Mouse (Mus musculus): ENCODE results near the gene S100a16.
A peak's percentile ranks its signal among the peaks of the same experiment; 100 is the strongest.

DNA sequence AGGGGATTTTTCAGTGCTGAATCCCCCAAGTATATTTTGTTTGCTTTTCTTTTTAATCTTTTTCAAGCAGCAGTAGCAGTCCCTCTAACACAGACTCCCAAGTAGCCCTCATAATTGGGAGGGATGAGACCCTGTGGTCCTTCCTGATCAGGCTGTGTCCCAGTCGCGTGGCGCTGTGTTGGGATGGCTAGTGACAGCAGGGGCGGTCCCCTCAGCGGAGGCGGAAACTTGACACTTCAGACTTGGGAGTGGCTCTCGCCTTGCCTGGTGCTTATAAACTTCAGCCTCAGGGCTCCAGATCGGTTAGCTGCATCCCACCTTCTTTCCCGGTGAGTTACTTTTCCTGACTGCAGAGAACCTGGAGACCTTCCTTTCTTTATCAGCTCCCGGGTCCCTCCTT is 22.4 kb upstream of the S100a16 start:
- TF ChIP-seq CTCF (IDR thresholded peaks at IDR 0.05; ENCODE audit: low read depth, low read length), result peak; percentile 8; the same call in 1 of the 2 replicates
- peak; percentile 60; the same call in 1 of the 2 replicates for TF ChIP-seq POLR2A (IDR thresholded peaks at IDR 0.05; ENCODE audit: extremely low read depth, insufficient read depth, low read length)
